Mouse (Mus musculus): Measurements from ENCODE around the gene Sorcs2.

The Sorcs2 gene

GRCm38 (mm10) chr5:36003797-36004196 lies 394.1 kb downstream of the Sorcs2 start:
- DNase-seq (ENCODE audit: low spot score) = no peak

GRCm38 (mm10) chr5:35989986-35990735 lies 407.8 kb downstream of the Sorcs2 start:
- no peak for DNase-seq (ENCODE audit: low spot score)

GRCm38 (mm10) chr5:35989506-35989905 lies 408.4 kb downstream of the Sorcs2 start:
- no peak for DNase-seq (ENCODE audit: low spot score)

- no peak for DNase-seq (ENCODE audit: low spot score)
These were observed 409.9 kb downstream of the Sorcs2 start for GRCm38 (mm10) chr5:35988085-35988484.

GRCm38 (mm10) chr5:35985611-35986010 lies 412.3 kb downstream of the Sorcs2 start:
- DNase-seq (ENCODE audit: low spot score) = no peak

- DNase-seq (ENCODE audit: low spot score) = peak; percentile 70
These were observed 416.0 kb downstream of the Sorcs2 start for GRCm38 (mm10) chr5:35981976-35982375.

- DNase-seq (ENCODE audit: low spot score) = no peak
These were observed 416.6 kb downstream of the Sorcs2 start for GRCm38 (mm10) chr5:35981341-35981740.

GRCm38 (mm10) chr5:35980542-35980941 lies 417.4 kb downstream of the Sorcs2 start:
- no peak for DNase-seq (ENCODE audit: low spot score)

GRCm38 (mm10) chr5:35975681-35976080 lies 422.3 kb downstream of the Sorcs2 start:
- peak; percentile 68 for DNase-seq (ENCODE audit: low spot score)

GRCm38 (mm10) chr5:35974265-35974664 lies 423.7 kb downstream of the Sorcs2 start:
- no peak for DNase-seq (ENCODE audit: low spot score)

- DNase-seq (ENCODE audit: low spot score) = peak; percentile 21
These were observed 424.1 kb downstream of the Sorcs2 start for GRCm38 (mm10) chr5:35973800-35974199.

- no peak for DNase-seq (ENCODE audit: low spot score)
These were observed 425.2 kb downstream of the Sorcs2 start for GRCm38 (mm10) chr5:35972739-35973138.

GRCm38 (mm10) chr5:35971841-35972578 lies 425.9 kb downstream of the Sorcs2 start:
- DNase-seq (ENCODE audit: low spot score) = peak; percentile 76

- no peak for DNase-seq (ENCODE audit: low spot score)
These were observed 427.4 kb downstream of the Sorcs2 start for GRCm38 (mm10) chr5:35970380-35971105.

GRCm38 (mm10) chr5:35969857-35970256 lies 428.1 kb downstream of the Sorcs2 start:
- no peak for DNase-seq (ENCODE audit: low spot score)
